Mouse (Mus musculus) splenic B cell, adult 2 months (primary cell): ENCODE measurements at regions not wholly inside any gene's neighbourhood (a gene's known extent, or its start where the extent isn't known, plus 50 kb on each side); places are given as distances from the start of the nearest gene placed in this dataset.
A peak's percentile ranks its signal among the peaks of the same experiment; 100 is the strongest.

Source experiments
- DNase-seq: peaks from one replicate; pipeline ENCODE4 v3.0.0-alpha.2; 2011; ENCODE audit warnings: low read depth, low spot score
- H3K27me3 ChIP-seq: 2 replicates; pipeline ENCODE4 v1.6.1; 2012; ENCODE audit warnings: mild to moderate bottlenecking, low read length, moderate library complexity, mixed read lengths; ENCODE audit not compliant: control insufficient read depth, poor library complexity, insufficient read depth, severe bottlenecking
- H3K36me3 ChIP-seq: 2 replicates; pipeline ENCODE4 v1.6.1; 2012; ENCODE audit warnings: mild to moderate bottlenecking, low read length, moderate library complexity, mixed read lengths; ENCODE audit not compliant: control insufficient read depth, poor library complexity, insufficient read depth, severe bottlenecking

- DNase-seq: no peak
- Histone ChIP-seq H3K27me3 (no peaks in the 10 kb centered on the region), H3K36me3 (no peaks in the 10 kb centered on the region)
Observed at GRCm38 (mm10) chr7:72490161-72490560, 183.8 kb upstream of the Mctp2 start.

- Histone ChIP-seq H3K27me3 (no peaks in the 10 kb centered on the region), H3K36me3 (no peaks in the 10 kb centered on the region)
- DNase-seq: peak; percentile 0
Observed at GRCm38 (mm10) chr7:72493292-72493691, 186.9 kb upstream of the Mctp2 start.

- Histone ChIP-seq H3K27me3 (no peaks in the 10 kb centered on the region), H3K36me3 (no peaks in the 10 kb centered on the region)
- DNase-seq: no peak
Observed at GRCm38 (mm10) chr7:72496933-72497631, 190.7 kb upstream of the Mctp2 start.

GRCm38 (mm10) chr7:72498562-72499230 is 192.3 kb upstream of the Mctp2 start:
- DNase-seq: no peak

GRCm38 (mm10) chr7:72499788-72500187 is 193.4 kb upstream of the Mctp2 start:
- no peak for DNase-seq
- Histone ChIP-seq H3K27me3 (no peaks in the 10 kb centered on the region), H3K36me3 (no peaks in the 10 kb centered on the region)

More at GRCm38 (mm10) chr7:72498562-72499230, 192.3 kb upstream of the Mctp2 start:
- H3K27me3 ChIP-seq: no peaks in the 10 kb centered on the region
- H3K36me3 ChIP-seq: no peaks in the 10 kb centered on the region

GRCm38 (mm10) chr7:72500190-72500589 is 193.8 kb upstream of the Mctp2 start:
- no peaks in the 10 kb centered on the region for H3K36me3 ChIP-seq
- H3K27me3 ChIP-seq: no peaks in the 10 kb centered on the region
- DNase-seq: no peak

GRCm38 (mm10) chr7:72500996-72501395 is 194.6 kb upstream of the Mctp2 start:
- H3K36me3 ChIP-seq: no peaks in the 10 kb centered on the region
- DNase-seq: no peak
- H3K27me3 ChIP-seq: no peaks in the 10 kb centered on the region

- DNase-seq: no peak
- no peaks in the 10 kb centered on the region for H3K36me3 ChIP-seq
- H3K27me3 ChIP-seq: no peaks in the 10 kb centered on the region
Observed at GRCm38 (mm10) chr7:72501431-72501830, 195.0 kb upstream of the Mctp2 start.

GRCm38 (mm10) chr7:72503756-72504155 is 197.3 kb upstream of the Mctp2 start:
- no peaks in the 10 kb centered on the region for H3K36me3 ChIP-seq
- no peak for DNase-seq
- H3K27me3 ChIP-seq: no peaks in the 10 kb centered on the region

- DNase-seq: no peak
- Histone ChIP-seq H3K36me3 (no peaks in the 10 kb centered on the region), H3K27me3 (no peaks in the 10 kb centered on the region)
Observed at GRCm38 (mm10) chr7:72504268-72504667, 197.9 kb upstream of the Mctp2 start.

- DNase-seq: no peak
- Histone ChIP-seq H3K36me3 (no peaks in the 10 kb centered on the region), H3K27me3 (no peaks in the 10 kb centered on the region)
Observed at GRCm38 (mm10) chr7:72505732-72506460, 199.5 kb upstream of the Mctp2 start.

GRCm38 (mm10) chr7:72507946-72508345 is 201.5 kb upstream of the Mctp2 start:
- no peak for DNase-seq
- Histone ChIP-seq H3K27me3 (no peaks in the 10 kb centered on the region), H3K36me3 (no peaks in the 10 kb centered on the region)

- Histone ChIP-seq H3K27me3 (no peaks in the 10 kb centered on the region), H3K36me3 (no peaks in the 10 kb centered on the region)
- DNase-seq: no peak
Observed at GRCm38 (mm10) chr7:72510116-72510515, 203.7 kb upstream of the Mctp2 start.

GRCm38 (mm10) chr7:72513446-72513845 is 207.0 kb upstream of the Mctp2 start:
- DNase-seq: no peak
- no peaks in the 10 kb centered on the region for H3K27me3 ChIP-seq
- H3K36me3 ChIP-seq: no peaks in the 10 kb centered on the region

- DNase-seq: no peak
- H3K36me3 ChIP-seq: no peaks in the 10 kb centered on the region
- H3K27me3 ChIP-seq: no peaks in the 10 kb centered on the region
Observed at GRCm38 (mm10) chr7:72514851-72515250, 208.4 kb upstream of the Mctp2 start.
